Mouse (Mus musculus) spleen, adult 2 months (tissue): ENCODE data around the gene Fstl1.

ENCODE experiments used
- CTCF ChIP-seq: fragments of 200-500 bp; IDR thresholded peaks from 2 replicates; pipeline ENCODE4 v1.5.1; 2011; ENCODE audit warnings: mild to moderate bottlenecking, inconsistent platforms; ENCODE audit not compliant: insufficient read depth, insufficient read length, insufficient replicate concordance; ENCODE audit errors: extremely low read depth
- POLR2A ChIP-seq: fragments of 200-500 bp; IDR thresholded peaks from 2 replicates; pipeline ENCODE4 v1.6.1; 2011; ENCODE audit warnings: low read depth, low read length, inconsistent platforms

- TF ChIP-seq CTCF (no peak), POLR2A (no peak)
Observed at GRCm38 (mm10) chr16:37878951-37879505, 102.4 kb downstream of the Fstl1 start.
